Mouse (Mus musculus) limb, embryonic 12.5 days (tissue): Measurements from ENCODE around the gene Zfp42. TPM values are rescaled to one million over a fixed set of nuclear protein-coding genes. Genes with fewer than 3 reads are reported as not detected.
"Not testable (repeated sequence)": the region's sequence is repeated elsewhere in the genome, so short reads cannot be mapped to it uniquely, and the experiment has no call there.

Experiments
- ATAC-seq: fragments of 200-750 bp; cut with Nextera tagmentation; 2 replicates; pipeline ENCODE4 v1.8.0; 2017; ENCODE audit warnings: low read depth, moderate TSS enrichment; ENCODE audit not compliant: insufficient number of reproducible peaks, insufficient read depth, low FRiP score, low TSS enrichment
- H3K27ac ChIP-seq: fragments of 300-500 bp; sonication (generic); 2 replicates; pipeline ENCODE4 v1.5.1; 2016; ENCODE audit warnings: mild to moderate bottlenecking, moderate library complexity
- H3K27me3 ChIP-seq: fragments of 300-500 bp; sonication (generic); 2 replicates; pipeline ENCODE4 v1.6.1; 2016; ENCODE audit warnings: mild to moderate bottlenecking, moderate library complexity
- H3K36me3 ChIP-seq: fragments of 300-500 bp; sonication (generic); 2 replicates; pipeline ENCODE4 v1.6.1; 2016; ENCODE audit warnings: mild to moderate bottlenecking, moderate library complexity
- H3K4me1 ChIP-seq: fragments of 300-500 bp; sonication (generic); replicated peaks from 2 replicates; pipeline ENCODE4 v1.6.1; 2016
- H3K4me2 ChIP-seq: fragments of 300-500 bp; sonication (generic); 2 replicates; pipeline ENCODE4 v1.6.1; 2016; ENCODE audit warnings: mild to moderate bottlenecking, moderate library complexity
- H3K4me3 ChIP-seq: fragments of 300-500 bp; sonication (generic); replicated peaks from 2 replicates; pipeline ENCODE4 v1.5.1; 2016; ENCODE audit warnings: mild to moderate bottlenecking
- H3K9ac ChIP-seq: fragments of 300-500 bp; sonication (generic); replicated peaks from 2 replicates; pipeline ENCODE4 v1.6.1; 2016; ENCODE audit warnings: mild to moderate bottlenecking, moderate library complexity
- H3K9me3 ChIP-seq: fragments of 300-500 bp; sonication (generic); 2 replicates; pipeline ENCODE4 v1.6.1; 2016; ENCODE audit warnings: mild to moderate bottlenecking, moderate library complexity
- WGBS: fragments of 180-500 bp; shearing (Covaris S2); methylation state at CpG from one replicate; pipeline ENCODE4 v1.1.7; 2016; 5-methylcytosine and 5-hydroxymethylcytosine counted together
- polyA plus RNA-seq: library from polyadenylated mRNA; unstranded; fragments of >200 nt; fragmentation: Nextera tagmentation; extraction: Ambion mirVana; gene quantifications from 2 replicates; pipeline ENCODE4 v1.2.1, GENCODE M21; 2016

Zfp42 gene
- 0.11 and 0.23 TPM in 2 replicates for polyA plus RNA-seq

DNA sequence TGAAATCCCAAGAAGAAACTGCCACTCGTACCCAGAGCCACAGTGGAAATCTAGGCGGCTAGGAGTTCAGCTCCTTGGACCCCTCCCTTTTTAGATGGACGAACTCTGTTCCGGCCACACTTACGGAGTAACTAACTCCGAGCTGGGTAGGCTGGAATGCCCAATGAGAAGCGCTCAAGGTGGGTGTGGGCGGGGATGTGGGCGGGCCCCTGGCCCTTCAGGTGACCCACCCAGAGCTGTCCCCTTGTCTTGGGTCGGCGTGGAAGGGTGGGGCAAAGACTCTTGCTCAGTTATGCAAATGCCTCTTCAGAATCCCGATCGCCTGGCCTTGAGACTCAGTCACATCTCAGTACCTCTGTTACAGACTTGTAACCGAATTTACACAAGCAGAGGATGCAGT is at the start of gene Zfp42:
TSS of gene Zfp42 (minus strand) at position 85 of the 400 bp plus-strand sequence.
- peak within 1 kb of the TSS; percentile 21 for H3K4me2 ChIP-seq
- no peak within 1 kb of the TSS for H3K4me3 ChIP-seq
- H3K9me3 ChIP-seq = peaks cover 10% of the 10 kb centered on the region; the same call in 1 of the 2 replicates
- H3K27ac ChIP-seq = no peak within 1 kb of the TSS
- H3K36me3 ChIP-seq = no peaks in the 10 kb centered on the region
- ATAC-seq = no peak
- H3K9ac ChIP-seq = no peak within 1 kb of the TSS
- no peaks in the 10 kb centered on the region for H3K27me3 ChIP-seq
- H3K4me1 ChIP-seq = no peaks in the 10 kb centered on the region
- 41% methylated on average over 13 of the region's 14 CpGs for WGBS

DNA sequence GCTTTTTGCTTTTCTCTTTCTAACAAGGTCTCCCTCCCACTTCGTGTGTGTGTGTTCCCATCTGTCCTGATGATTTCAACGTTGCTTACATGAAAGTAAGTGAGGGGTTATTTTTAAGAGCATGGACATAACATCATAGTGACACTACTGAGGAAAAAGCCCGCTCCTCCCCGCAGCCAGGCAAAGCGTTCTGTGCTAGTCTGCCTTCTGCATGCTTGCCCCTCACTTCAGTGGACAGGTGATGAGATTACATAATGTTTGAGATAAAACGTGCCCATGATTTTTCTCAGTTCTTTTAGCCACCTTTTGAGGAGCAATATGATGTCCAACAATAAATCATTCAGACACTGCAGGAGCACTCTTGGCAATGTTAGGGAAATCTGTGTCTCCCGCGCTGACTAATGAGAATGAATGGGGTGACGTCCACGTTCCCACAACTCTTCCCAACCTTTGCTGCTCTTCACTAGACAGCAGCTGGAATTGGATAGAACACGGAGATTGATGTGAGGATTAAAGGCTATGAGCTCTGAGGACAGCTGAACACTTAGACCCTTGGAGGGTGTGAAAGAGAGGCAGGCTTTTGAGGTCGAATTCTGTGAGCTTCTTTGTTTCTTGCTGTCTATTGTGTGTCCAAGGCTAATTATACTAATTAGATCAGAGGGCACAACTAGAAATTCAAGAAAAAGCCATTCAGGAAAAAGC is 49.4 kb upstream of the Zfp42 start:
- no peak overlapping the region for H3K4me2 ChIP-seq
- no peak overlapping the region for H3K27ac ChIP-seq
- no peak overlapping the region for H3K4me3 ChIP-seq
- H3K9me3 ChIP-seq = no peaks in the 10 kb centered on the region
- 75% methylated on average over 12 of the region's 12 CpGs for WGBS
- H3K27me3 ChIP-seq = no peaks in the 10 kb centered on the region
- no peaks in the 10 kb centered on the region for H3K36me3 ChIP-seq
- H3K9ac ChIP-seq = no peak overlapping the region
- H3K4me1 ChIP-seq = no peaks in the 10 kb centered on the region
- no peak for ATAC-seq

DNA sequence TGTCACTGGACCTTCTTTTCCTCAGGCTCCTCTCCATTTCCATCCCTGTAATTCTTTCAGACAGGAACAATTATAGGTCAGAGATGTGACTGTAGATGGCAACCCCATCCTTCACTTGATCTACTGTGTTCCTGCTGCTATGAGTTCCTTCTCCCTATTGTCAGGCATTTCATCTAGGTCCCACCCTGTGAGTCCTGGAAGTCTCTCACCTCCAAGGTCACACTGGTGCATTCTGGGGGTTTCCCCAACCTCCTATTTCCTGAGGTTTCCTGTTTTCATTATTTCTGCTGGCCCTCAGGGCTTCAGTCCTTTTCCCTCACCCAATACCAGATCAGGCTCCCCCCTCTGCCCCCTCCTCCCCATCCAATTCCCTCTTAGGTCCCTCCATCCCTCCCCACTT is 45.5 kb upstream of the Zfp42 start:
- not testable (repeated sequence) for H3K27ac ChIP-seq, H3K4me1 ChIP-seq, H3K4me2 ChIP-seq, H3K27me3 ChIP-seq, H3K4me3 ChIP-seq, ATAC-seq, H3K36me3 ChIP-seq, H3K9ac ChIP-seq, H3K9me3 ChIP-seq

GRCm38 (mm10) chr8:43338555-43338954 is 31.8 kb upstream of the Zfp42 start:
- Histone ChIP-seq H3K36me3 (no peaks in the 10 kb centered on the region), H3K27me3 (no peaks in the 10 kb centered on the region), H3K4me2 (no peak overlapping the region), H3K27ac (no peak overlapping the region), H3K9ac (no peak overlapping the region), H3K4me3 (no peak overlapping the region), H3K4me1 (no peaks in the 10 kb centered on the region), H3K9me3 (no peaks in the 10 kb centered on the region)
- 79% methylated on average over 5 of the region's 5 CpGs for WGBS
- no peak for ATAC-seq

- Histone ChIP-seq H3K27me3 (no peaks in the 10 kb centered on the region), H3K9ac (no peak overlapping the region), H3K36me3 (no peaks in the 10 kb centered on the region), H3K4me2 (no peak overlapping the region), H3K9me3 (no peaks in the 10 kb centered on the region), H3K4me1 (no peaks in the 10 kb centered on the region), H3K27ac (no peak overlapping the region), H3K4me3 (no peak overlapping the region)
- 55% methylated on average over 4 of the region's 4 CpGs for WGBS
- ATAC-seq = no peak
These were observed 26.7 kb upstream of the Zfp42 start for GRCm38 (mm10) chr8:43333465-43333864.

GRCm38 (mm10) chr8:43331657-43332056 is 24.9 kb upstream of the Zfp42 start:
- Histone ChIP-seq H3K4me3 (no peak overlapping the region), H3K36me3 (no peaks in the 10 kb centered on the region), H3K4me1 (no peaks in the 10 kb centered on the region), H3K9ac (no peak overlapping the region), H3K27me3 (no peaks in the 10 kb centered on the region), H3K4me2 (no peak overlapping the region), H3K27ac (no peak overlapping the region), H3K9me3 (no peaks in the 10 kb centered on the region)
- 92% methylated on average over 7 of the region's 7 CpGs for WGBS
- ATAC-seq = no peak

GRCm38 (mm10) chr8:43329913-43330705 is 23.3 kb upstream of the Zfp42 start:
- H3K36me3 ChIP-seq = no peaks in the 10 kb centered on the region
- no peaks in the 10 kb centered on the region for H3K27me3 ChIP-seq
- H3K9me3 ChIP-seq = no peaks in the 10 kb centered on the region
- no peak overlapping the region for H3K9ac ChIP-seq
- WGBS = 93% methylated on average over 21 of the region's 21 CpGs
- no peak overlapping the region for H3K4me3 ChIP-seq
- ATAC-seq = no peak
- H3K27ac ChIP-seq = no peak overlapping the region
- H3K4me2 ChIP-seq = no peak overlapping the region
- no peaks in the 10 kb centered on the region for H3K4me1 ChIP-seq

DNA sequence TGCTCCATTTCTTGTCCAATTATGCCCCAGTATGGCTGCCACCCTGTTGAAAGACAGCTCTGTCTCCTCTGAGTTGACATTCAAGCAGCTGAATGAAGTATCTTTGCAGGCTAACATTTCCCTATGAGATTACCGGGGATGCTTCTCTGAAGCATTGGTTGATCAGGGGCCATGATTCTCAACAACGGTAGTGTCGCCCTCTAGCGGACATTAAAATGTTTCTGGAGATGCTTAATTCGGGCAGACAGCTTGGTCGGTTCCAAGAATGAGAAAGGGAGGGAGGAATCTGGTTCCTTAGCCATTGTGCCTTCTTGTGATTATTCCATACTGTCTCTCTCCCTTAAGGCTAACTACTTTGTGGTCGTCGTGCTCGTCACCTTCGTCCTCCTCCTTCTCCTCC is 21.9 kb upstream of the Zfp42 start:
- no peak overlapping the region for H3K4me2 ChIP-seq
- no peak overlapping the region for H3K4me3 ChIP-seq

DNA sequence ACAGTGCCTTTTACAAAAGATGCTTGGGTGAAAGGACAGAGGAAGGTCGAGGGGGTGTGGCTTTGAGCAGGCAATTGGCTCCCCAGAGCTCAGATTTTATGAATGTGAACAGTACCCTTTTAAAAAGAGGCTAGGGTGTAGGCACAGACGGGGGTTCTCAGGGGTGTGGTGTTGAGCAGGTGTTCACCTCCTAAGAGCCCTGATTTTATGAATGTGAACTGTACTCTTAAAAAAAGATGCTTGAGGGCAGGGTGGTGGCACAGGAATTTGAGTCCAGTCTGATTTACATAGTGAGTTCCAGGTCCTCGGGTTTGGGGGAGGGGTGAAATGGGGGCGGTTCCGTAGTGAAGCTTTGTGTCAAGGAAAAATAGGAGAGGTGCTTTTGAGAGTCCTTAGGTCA is 14.0 kb upstream of the Zfp42 start:
- H3K4me3 ChIP-seq = no peak overlapping the region
- H3K27me3 ChIP-seq = no peaks in the 10 kb centered on the region
- no peak overlapping the region for H3K9ac ChIP-seq
- H3K9me3 ChIP-seq = no peaks in the 10 kb centered on the region
- H3K4me2 ChIP-seq = no peak overlapping the region
- no peaks in the 10 kb centered on the region for H3K36me3 ChIP-seq
- 75% methylated on average over 5 of the region's 5 CpGs for WGBS
- no peak overlapping the region for H3K27ac ChIP-seq
- no peak for ATAC-seq
- no peaks in the 10 kb centered on the region for H3K4me1 ChIP-seq

More for the DNA sequence above, 21.9 kb upstream of the Zfp42 start:
- no peaks in the 10 kb centered on the region for H3K36me3 ChIP-seq
- no peaks in the 10 kb centered on the region for H3K4me1 ChIP-seq
- no peak for ATAC-seq
- H3K9me3 ChIP-seq = no peaks in the 10 kb centered on the region
- no peaks in the 10 kb centered on the region for H3K27me3 ChIP-seq
- H3K9ac ChIP-seq = no peak overlapping the region
- WGBS = 80% methylated on average over 10 of the region's 10 CpGs
- no peak overlapping the region for H3K27ac ChIP-seq

GRCm38 (mm10) chr8:43308213-43308612 is 1.4 kb upstream of the Zfp42 start:
- Histone ChIP-seq H3K9ac (no peak overlapping the region), H3K27me3 (no peaks in the 10 kb centered on the region), H3K4me2 (no peak overlapping the region), H3K4me1 (no peaks in the 10 kb centered on the region), H3K4me3 (no peak overlapping the region), H3K9me3 (peaks cover 10% of the 10 kb centered on the region; the same call in 1 of the 2 replicates), H3K27ac (no peak overlapping the region), H3K36me3 (no peaks in the 10 kb centered on the region)
- WGBS = 87% methylated on average over 2 of the region's 2 CpGs
- ATAC-seq = no peak

DNA sequence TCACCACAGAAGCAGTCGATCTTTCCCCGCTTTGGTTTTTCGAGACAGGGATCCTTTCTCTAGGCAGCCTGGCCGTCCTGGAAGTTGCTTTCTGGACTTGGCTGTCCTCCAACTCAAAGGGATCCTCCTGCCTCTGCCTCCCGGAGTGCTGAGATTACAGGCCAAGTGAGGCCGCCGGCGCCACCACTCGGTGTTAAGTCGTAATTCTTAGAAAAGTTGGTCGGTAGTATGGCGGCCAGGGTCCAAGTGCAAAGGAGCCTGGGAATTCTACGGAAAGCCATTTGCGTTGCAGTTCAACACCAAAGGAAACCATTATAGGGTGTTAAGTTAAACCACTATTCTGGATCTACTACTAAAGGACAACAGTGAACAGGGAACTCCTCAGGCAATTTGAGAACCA is 1.1 kb downstream of the Zfp42 start:
- Histone ChIP-seq H3K27me3 (no peaks in the 10 kb centered on the region), H3K4me1 (no peaks in the 10 kb centered on the region), H3K4me3 (no peak overlapping the region), H3K9me3 (peaks cover 10% of the 10 kb centered on the region; the same call in 1 of the 2 replicates), H3K4me2 (no peak overlapping the region), H3K36me3 (no peaks in the 10 kb centered on the region), H3K9ac (no peak overlapping the region), H3K27ac (no peak overlapping the region)
- no peak for ATAC-seq
- WGBS = 97% methylated on average over 14 of the region's 14 CpGs
